Mouse (Mus musculus): Measurements from ENCODE around the gene Pttg1ip. TPM values are rescaled to one million over a fixed set of nuclear protein-coding genes. Genes with fewer than 3 reads are reported as not detected.
A peak's percentile ranks its signal among the peaks of the same experiment; 100 is the strongest.

Gene Pttg1ip
- 126 and 129 TPM in 2 replicates for polyA plus RNA-seq (2015; fragmentation: Nextera tagmentation; extraction: Ambion mirVana)

DNA sequence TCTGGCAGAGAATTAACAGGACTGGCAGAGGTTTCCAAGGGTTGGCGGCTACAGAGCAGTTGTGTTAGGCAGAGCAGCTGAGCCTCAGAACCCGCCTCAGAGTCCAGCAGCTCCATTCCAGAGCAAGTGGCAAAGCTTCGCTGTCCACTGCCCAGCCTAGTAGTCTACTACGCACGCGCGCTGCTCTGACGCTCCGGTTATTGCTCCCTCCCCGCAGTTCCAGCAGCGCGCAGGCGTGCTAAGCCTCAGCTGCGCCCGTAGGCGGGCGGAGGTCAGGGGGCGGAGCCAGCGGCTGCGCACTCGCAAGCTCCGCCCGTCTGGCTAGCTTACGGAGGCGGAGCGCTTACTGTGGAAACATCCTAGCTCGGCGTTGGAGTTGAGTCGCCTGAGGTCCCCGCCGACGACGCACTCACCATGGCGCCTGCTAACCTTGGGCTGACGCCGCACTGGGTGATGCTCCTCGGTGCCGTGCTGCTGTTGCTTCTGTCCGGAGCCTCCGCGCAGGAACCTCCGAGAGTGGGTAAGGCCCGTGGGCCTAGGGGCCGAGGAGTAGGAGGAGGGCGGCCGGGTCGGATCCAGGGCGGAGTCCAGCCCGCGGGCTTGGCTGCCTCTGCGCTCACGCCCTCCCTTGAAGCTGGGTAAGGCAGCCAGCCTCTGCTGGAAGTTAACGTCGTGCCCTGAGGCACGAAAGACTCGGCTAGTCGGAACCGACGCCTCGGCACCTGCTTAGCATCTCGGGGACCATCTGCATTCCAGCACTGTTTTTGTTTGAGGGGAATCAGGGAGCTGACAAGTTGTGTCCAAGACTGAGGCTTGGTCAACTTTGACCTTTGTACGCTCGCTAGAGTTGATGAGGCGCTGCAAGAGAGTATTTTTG is at the start of gene Pttg1ip:
Gene Pttg1ip, plus strand, starts transcription at position 313 of the 877 bp plus-strand sequence.
- DNase-seq (peak; percentile 97), ATAC-seq (peak; percentile 94)
- under 1% methylated on average over 64 of the region's 64 CpGs for WGBS (ENCODE audit: insufficient replicate concordance)
- Histone ChIP-seq H3K27me3 (ENCODE audit: insufficient read depth, low read length) (no peaks in the 10 kb centered on the region), H3K27ac (ENCODE audit: low read depth) (peak within 1 kb of the TSS; percentile 99), H3K9ac (replicated peaks) (peak within 1 kb of the TSS; percentile 82), H3K36me3 (replicated peaks; ENCODE audit: insufficient read depth, low read length) (peaks cover 3% of the 10 kb centered on the region), H3K4me1 (ENCODE audit: insufficient read depth) (peaks cover 35% of the 10 kb centered on the region), H3K4me2 (ENCODE audit: low read depth, low read length) (peak within 1 kb of the TSS; percentile 83), H3K9me3 (ENCODE audit: low read length) (no peaks in the 10 kb centered on the region), H3K4me3 (ENCODE audit: low read depth, low read length) (peak within 1 kb of the TSS; percentile 73)
- TF ChIP-seq EP300 (IDR thresholded peaks at IDR 0.05; ENCODE audit: low read depth) (no peak), CTCF (IDR thresholded peaks at IDR 0.05; ENCODE audit: low read depth) (no peak)

DNA sequence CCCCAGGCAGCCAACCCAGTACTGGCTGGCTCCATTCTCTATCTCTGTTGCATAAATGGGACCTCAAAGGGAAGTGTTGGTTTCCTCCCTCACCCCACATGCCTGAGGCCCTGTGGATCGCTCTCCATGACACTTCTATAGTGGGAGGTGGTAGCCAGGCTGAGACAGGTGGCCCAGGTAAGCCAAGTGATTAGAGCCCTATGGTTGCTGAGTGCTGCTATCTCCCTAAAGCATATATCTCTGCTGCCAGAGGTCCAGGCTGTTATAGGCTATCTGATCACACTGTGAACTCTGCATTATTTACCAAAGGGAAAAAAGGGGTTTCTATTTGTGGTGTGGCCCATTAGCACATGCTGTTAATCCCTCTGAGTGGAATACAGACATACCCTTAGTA is 49.5 kb upstream of the Pttg1ip start:
- no peak for DNase-seq
- peak overlapping the region; percentile 46; the same call in 1 of the 2 replicates for H3K4me3 ChIP-seq (ENCODE audit: low read depth, low read length)
- H3K9me3 ChIP-seq (ENCODE audit: low read length) = no peaks in the 10 kb centered on the region
- 38% methylated on average over 1 of the region's 1 CpGs for WGBS (ENCODE audit: insufficient replicate concordance)
- H3K36me3 ChIP-seq (replicated peaks; ENCODE audit: insufficient read depth, low read length) = no peaks in the 10 kb centered on the region
- H3K4me1 ChIP-seq (ENCODE audit: insufficient read depth) = peaks cover 9% of the 10 kb centered on the region; the same call in 1 of the 2 replicates
- TF ChIP-seq EP300 (IDR thresholded peaks at IDR 0.05; ENCODE audit: low read depth) = no peak
- no peak for TF ChIP-seq CTCF (IDR thresholded peaks at IDR 0.05; ENCODE audit: low read depth)
- no peaks in the 10 kb centered on the region for H3K27me3 ChIP-seq (ENCODE audit: insufficient read depth, low read length)
- no peak overlapping the region for H3K9ac ChIP-seq (replicated peaks)
- peak overlapping the region; percentile 61 for H3K4me2 ChIP-seq (ENCODE audit: low read depth, low read length)
- no peak overlapping the region; the same call in 1 of the 2 replicates for H3K27ac ChIP-seq (ENCODE audit: low read depth)
- no peak for ATAC-seq

DNA sequence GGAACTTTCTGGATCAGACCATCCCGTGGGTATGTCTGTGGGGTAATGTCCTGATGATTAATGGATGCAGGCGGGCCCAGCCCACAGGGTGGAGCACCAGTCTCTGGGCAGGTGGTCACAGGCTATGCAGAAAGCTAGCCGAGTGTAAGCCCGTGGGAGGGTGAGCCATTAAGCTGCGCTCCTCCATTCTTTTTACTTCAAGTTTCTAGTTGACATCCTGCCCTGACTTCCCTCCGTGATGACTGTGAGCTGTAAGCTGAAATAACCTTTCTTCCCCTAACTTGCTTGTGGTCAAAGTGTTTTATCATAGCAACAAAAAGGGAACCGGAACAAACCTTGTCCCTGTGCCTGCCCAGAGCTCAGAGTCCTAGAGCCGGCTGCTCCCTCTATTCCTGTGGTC is 44.8 kb upstream of the Pttg1ip start:
- ATAC-seq = peak; percentile 47
- no peaks in the 10 kb centered on the region for H3K9me3 ChIP-seq (ENCODE audit: low read length)
- peak overlapping the region; percentile 77 for H3K27ac ChIP-seq (ENCODE audit: low read depth)
- H3K27me3 ChIP-seq (ENCODE audit: insufficient read depth, low read length) = no peaks in the 10 kb centered on the region
- no peaks in the 10 kb centered on the region for H3K36me3 ChIP-seq (replicated peaks; ENCODE audit: insufficient read depth, low read length)
- TF ChIP-seq CTCF (IDR thresholded peaks at IDR 0.05; ENCODE audit: low read depth) = no peak
- TF ChIP-seq EP300 (IDR thresholded peaks at IDR 0.05; ENCODE audit: low read depth) = no peak
- WGBS (ENCODE audit: insufficient replicate concordance) = 29% methylated on average over 8 of the region's 8 CpGs
- H3K4me1 ChIP-seq (ENCODE audit: insufficient read depth) = no peaks in the 10 kb centered on the region
- DNase-seq = no peak
- H3K4me2 ChIP-seq (ENCODE audit: low read depth, low read length) = peak overlapping the region; percentile 38; the same call in 1 of the 2 replicates
- no peak overlapping the region for H3K9ac ChIP-seq (replicated peaks)
- H3K4me3 ChIP-seq (ENCODE audit: low read depth, low read length) = no peak overlapping the region

DNA sequence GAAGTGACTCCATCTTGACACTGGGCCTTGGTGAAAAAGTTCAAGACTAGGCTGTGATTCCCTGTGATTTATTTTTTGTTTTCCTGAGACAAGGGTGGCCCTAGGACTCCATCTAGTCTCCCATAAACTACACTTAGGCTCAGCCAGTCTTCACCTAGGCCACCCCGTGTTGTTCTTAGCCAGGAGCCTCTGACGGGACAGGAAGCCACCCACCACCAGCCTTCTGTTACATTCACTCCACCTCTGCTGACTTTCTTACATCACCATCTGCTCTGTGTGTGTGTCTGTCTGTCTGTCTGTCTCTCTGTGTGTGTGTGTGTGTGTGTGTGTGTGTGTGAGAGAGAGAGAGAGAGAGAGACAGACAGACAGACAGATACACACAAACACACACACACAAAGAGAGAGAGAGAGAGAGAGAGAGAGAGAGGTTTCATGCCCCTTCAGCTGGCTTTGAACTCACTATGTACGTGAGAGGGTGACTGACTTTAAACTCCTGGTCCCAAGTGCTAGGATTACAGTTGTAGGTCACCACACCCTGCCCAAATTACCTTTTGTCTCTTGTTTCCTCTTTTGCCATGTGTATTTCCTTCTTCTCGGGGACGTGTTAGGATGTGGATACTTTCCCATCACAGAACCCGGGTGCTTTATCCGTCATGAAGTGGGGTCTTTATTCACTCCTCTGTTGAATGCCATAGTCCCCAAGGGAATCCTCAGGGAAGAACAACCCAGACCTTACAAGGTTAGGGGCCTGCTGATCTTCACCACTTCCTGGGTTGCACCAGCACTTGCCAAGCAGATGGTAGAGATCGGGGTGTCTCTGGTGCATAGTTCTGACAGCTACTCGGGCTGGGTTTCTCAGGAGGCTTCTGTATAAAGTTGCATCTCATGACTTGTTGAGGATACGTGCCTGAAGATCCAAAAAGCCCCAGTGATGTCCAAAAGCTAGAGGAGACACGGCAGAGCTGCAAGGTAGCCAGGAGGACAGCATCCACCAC is 44.0 kb upstream of the Pttg1ip start:
- Histone ChIP-seq H3K4me2 (ENCODE audit: low read depth, low read length) (peak overlapping the region; percentile 38), H3K36me3 (replicated peaks; ENCODE audit: insufficient read depth, low read length) (no peaks in the 10 kb centered on the region), H3K4me3 (ENCODE audit: low read depth, low read length) (no peak overlapping the region), H3K9ac (replicated peaks) (no peak overlapping the region; the same call in 1 of the 2 replicates), H3K4me1 (ENCODE audit: insufficient read depth) (no peaks in the 10 kb centered on the region), H3K27ac (ENCODE audit: low read depth) (peak overlapping the region; percentile 63), H3K9me3 (ENCODE audit: low read length) (no peaks in the 10 kb centered on the region), H3K27me3 (ENCODE audit: insufficient read depth, low read length) (no peaks in the 10 kb centered on the region)
- ATAC-seq (no peak), DNase-seq (no peak)
- WGBS (ENCODE audit: insufficient replicate concordance) = 57% methylated on average over 11 of the region's 11 CpGs
- TF ChIP-seq CTCF (IDR thresholded peaks at IDR 0.05; ENCODE audit: low read depth) = no peak
- no peak for TF ChIP-seq EP300 (IDR thresholded peaks at IDR 0.05; ENCODE audit: low read depth)

DNA sequence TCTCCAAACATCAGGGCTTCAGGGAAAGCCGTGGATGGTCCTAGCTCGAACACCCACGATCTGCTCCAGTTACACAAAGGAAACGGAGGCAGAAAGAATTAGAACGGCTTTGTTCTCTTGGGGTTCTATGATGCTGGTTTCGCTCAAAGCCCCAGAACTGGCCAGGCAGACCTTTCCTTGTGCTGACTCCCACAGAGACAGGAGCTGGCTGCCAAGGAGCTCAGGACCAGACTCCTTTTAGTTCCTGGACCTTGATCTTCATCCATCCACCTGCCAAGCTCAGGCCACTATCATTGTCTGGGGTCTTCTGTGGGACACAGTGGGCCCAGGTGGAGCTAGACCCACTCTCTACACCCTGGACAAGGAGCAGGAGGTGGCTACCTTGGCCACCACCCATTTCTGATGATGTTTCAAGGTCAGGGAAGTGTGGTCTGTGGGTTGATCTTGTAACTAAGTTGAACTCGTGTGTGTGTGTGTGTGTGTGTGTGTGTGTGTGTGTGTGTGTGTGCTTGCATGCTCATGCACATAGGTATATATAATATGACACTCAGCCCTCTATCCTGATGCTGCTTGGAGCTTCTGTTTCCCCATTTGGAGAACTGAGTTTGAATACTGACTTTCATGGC is 42.1 kb upstream of the Pttg1ip start:
- DNase-seq (no peak), ATAC-seq (no peak)
- Histone ChIP-seq H3K4me1 (ENCODE audit: insufficient read depth) (no peaks in the 10 kb centered on the region), H3K9ac (replicated peaks) (no peak overlapping the region), H3K4me3 (ENCODE audit: low read depth, low read length) (no peak overlapping the region), H3K36me3 (replicated peaks; ENCODE audit: insufficient read depth, low read length) (no peaks in the 10 kb centered on the region), H3K4me2 (ENCODE audit: low read depth, low read length) (no peak overlapping the region), H3K9me3 (ENCODE audit: low read length) (no peaks in the 10 kb centered on the region), H3K27me3 (ENCODE audit: insufficient read depth, low read length) (no peaks in the 10 kb centered on the region), H3K27ac (ENCODE audit: low read depth) (no peak overlapping the region)
- 82% methylated on average over 7 of the region's 7 CpGs for WGBS (ENCODE audit: insufficient replicate concordance)
- TF ChIP-seq EP300 (IDR thresholded peaks at IDR 0.05; ENCODE audit: low read depth) (no peak), CTCF (IDR thresholded peaks at IDR 0.05; ENCODE audit: low read depth) (no peak)

All from liver, postnatal 0 days (tissue).